Comparison of ENCODE assay signal across 8 mouse cellular contexts in genomic region chr11:6064215-6065045, GRCm38 (mm10). TPM values are rescaled to one million over a fixed set of nuclear protein-coding genes. Genes with fewer than 3 reads are reported as not detected.
A peak's percentile ranks its signal among the peaks of the same experiment; 100 is the strongest.
DNase-seq lines count a peak whose midpoint lies in the region; ATAC-seq and TF ChIP-seq lines count a peak whose summit lies in the region.

No protein-coding gene starts in this region.

- H3K4me3 ChIP-seq in embryonic facial prominence, embryonic 13.5 days = peak overlapping the region; percentile 60
- peak overlapping the region; percentile 56 for H3K4me3 ChIP-seq in intestine, postnatal 0 days (ENCODE audit: low read depth, low read length)
- peak overlapping the region; percentile 70 for H3K4me3 ChIP-seq in neural tube, embryonic 13.5 days

- no peak for ATAC-seq in embryonic facial prominence, embryonic 13.5 days (ENCODE audit: insufficient number of reproducible peaks, insufficient read depth, low FRiP score, low TSS enrichment, low read depth)
- no peak for ATAC-seq in intestine, postnatal 0 days
- no peak for ATAC-seq in neural tube, embryonic 13.5 days (ENCODE audit: low read depth)
- no peak for ATAC-seq in monocyte, adult 5-6 weeks (replicated peaks; ENCODE audit: insufficient number of reproducible peaks, low FRiP score, low TSS enrichment, poor library complexity, severe bottlenecking)

- H3K4me2 ChIP-seq in embryonic facial prominence, embryonic 13.5 days = peak overlapping the region; percentile 97
- H3K4me2 ChIP-seq in intestine, postnatal 0 days (replicated peaks; ENCODE audit: low read depth) = peak overlapping the region; percentile 91
- peak overlapping the region; percentile 68 for H3K4me2 ChIP-seq in neural tube, embryonic 13.5 days

- no peak for TF ChIP-seq CTCF in intestine, postnatal 0 days (IDR thresholded peaks at IDR 0.05; ENCODE audit: low read depth)

- H3K4me1 ChIP-seq in embryonic facial prominence, embryonic 13.5 days = peaks cover 25% of the 10 kb centered on the region
- no peaks in the 10 kb centered on the region for H3K4me1 ChIP-seq in intestine, postnatal 0 days (replicated peaks; ENCODE audit: control insufficient read depth, insufficient read depth, low read length)
- H3K4me1 ChIP-seq in neural tube, embryonic 13.5 days (replicated peaks) = peaks cover 40% of the 10 kb centered on the region

- peaks cover 92% of the 10 kb centered on the region for H3K27me3 ChIP-seq in embryonic facial prominence, embryonic 13.5 days
- H3K27me3 ChIP-seq in intestine, postnatal 0 days (replicated peaks; ENCODE audit: control insufficient read depth, insufficient read depth, low read length) = peaks cover 64% of the 10 kb centered on the region
- peaks cover 73% of the 10 kb centered on the region for H3K27me3 ChIP-seq in neural tube, embryonic 13.5 days

- H3K36me3 ChIP-seq in embryonic facial prominence, embryonic 13.5 days = no peaks in the 10 kb centered on the region
- no peaks in the 10 kb centered on the region for H3K36me3 ChIP-seq in intestine, postnatal 0 days (ENCODE audit: control insufficient read depth, insufficient read depth)
- H3K36me3 ChIP-seq in neural tube, embryonic 13.5 days = no peaks in the 10 kb centered on the region

- H3K9me3 ChIP-seq in embryonic facial prominence, embryonic 13.5 days = no peaks in the 10 kb centered on the region
- no peaks in the 10 kb centered on the region for H3K9me3 ChIP-seq in intestine, postnatal 0 days (ENCODE audit: control insufficient read depth)
- H3K9me3 ChIP-seq in neural tube, embryonic 13.5 days = no peaks in the 10 kb centered on the region

- H3K27ac ChIP-seq in embryonic facial prominence, embryonic 13.5 days = no peak overlapping the region
- H3K27ac ChIP-seq in intestine, postnatal 0 days (ENCODE audit: low read depth, low read length) = no peak overlapping the region
- H3K27ac ChIP-seq in neural tube, embryonic 13.5 days (replicated peaks) = peak overlapping the region; percentile 76

- peak; percentile 53 to 62 for DNase-seq in layer of hippocampus, adult 18-20 months (ENCODE audit: low spot score in 2 of 2)
- no peak for DNase-seq in layer of hippocampus, adult 9-11 months
- DNase-seq in gastrocnemius, postnatal 14 days = no peak
- no peak for DNase-seq in yolk sac, embryonic 10.5 days (ENCODE audit: low spot score)

- intact Hi-C loops in gastrocnemius, postnatal 14 days (cut with DNase I; ENCODE audit: low total_unique reads) = no loop called here

- H3K9ac ChIP-seq in embryonic facial prominence, embryonic 13.5 days = peak overlapping the region; percentile 64
- H3K9ac ChIP-seq in intestine, postnatal 0 days (ENCODE audit: low read depth, low read length) = no peak overlapping the region; the same call in 1 of the 2 replicates
- H3K9ac ChIP-seq in neural tube, embryonic 13.5 days = peak overlapping the region; percentile 86

- 3% methylated on average over 30 of the region's 30 CpGs for WGBS in embryonic facial prominence, embryonic 13.5 days
- WGBS in intestine, postnatal 0 days = 4% methylated on average over 30 of the region's 30 CpGs
- WGBS in neural tube, embryonic 13.5 days = 3% methylated on average over 30 of the region's 30 CpGs

RNA-seq across cellular contexts. Expression of gene Camk2b, which starts 1.7 kb away (rescaled TPM):
- total RNA-seq in layer of hippocampus, adult 18-20 months (2021) = 1,000 to 10,000 TPM; 1,052 to 1,163 TPM
- polyA plus RNA-seq in embryonic facial prominence, embryonic 13.5 days (2015; fragmentation: Nextera tagmentation; extraction: Ambion mirVana) = 1.9 and 2.5 TPM in 2 replicates
- 11.9 and 12.1 TPM in 2 replicates for polyA plus RNA-seq in intestine, postnatal 0 days (2015; fragmentation: Nextera tagmentation; extraction: Ambion mirVana)
- 55.6 and 55.8 TPM in 2 replicates for polyA plus RNA-seq in neural tube, embryonic 13.5 days (2015; fragmentation: Nextera tagmentation; extraction: Ambion mirVana)
- 100 to 1,000 TPM; 169 to 170 TPM for total RNA-seq in gastrocnemius, postnatal 14 days (2021)
- 8.3 to 21.9 TPM (median 14.9 TPM) in 3 replicates for total RNA-seq in monocyte, adult 5-6 weeks (2017)

Comparison
In these comparisons a context has a peak if more than half of its experiments do, and no peak if none do; other contexts are left out.
1. DNase-seq: peak in layer of hippocampus, adult 18-20 months (2 of 2); none in layer of hippocampus, adult 9-11 months (single experiment), gastrocnemius, postnatal 14 days (single experiment) and yolk sac, embryonic 10.5 days (single experiment).
2. Peak in every context shown above with its lines, with median percentiles within 50 percentile points of each other: H3K4me2 ChIP-seq and H3K4me3 ChIP-seq.